Mouse (Mus musculus): ENCODE measurements around the gene Arcn1.

The Arcn1 gene

DNA sequence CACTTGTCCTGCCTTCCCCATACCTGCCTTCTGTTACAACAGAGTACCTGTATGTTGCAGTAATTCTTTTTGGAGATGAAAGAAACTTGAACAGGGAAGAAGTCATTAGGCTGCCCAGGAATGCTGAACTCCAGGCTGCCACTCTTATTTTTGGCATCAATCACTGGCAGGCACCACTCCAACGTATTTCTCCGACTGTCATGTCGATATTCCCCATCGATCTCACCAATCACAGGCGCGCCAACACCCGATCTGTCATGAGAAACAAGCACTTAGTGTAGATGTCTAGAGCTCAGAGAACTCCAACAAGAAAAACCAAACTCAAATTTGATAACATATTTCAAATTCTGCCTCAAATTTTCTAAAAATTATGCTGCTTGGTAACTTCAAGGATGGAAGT lies 22.3 kb downstream of the Arcn1 start:
- DNase-seq (ENCODE audit: low spot score), result no peak

DNA sequence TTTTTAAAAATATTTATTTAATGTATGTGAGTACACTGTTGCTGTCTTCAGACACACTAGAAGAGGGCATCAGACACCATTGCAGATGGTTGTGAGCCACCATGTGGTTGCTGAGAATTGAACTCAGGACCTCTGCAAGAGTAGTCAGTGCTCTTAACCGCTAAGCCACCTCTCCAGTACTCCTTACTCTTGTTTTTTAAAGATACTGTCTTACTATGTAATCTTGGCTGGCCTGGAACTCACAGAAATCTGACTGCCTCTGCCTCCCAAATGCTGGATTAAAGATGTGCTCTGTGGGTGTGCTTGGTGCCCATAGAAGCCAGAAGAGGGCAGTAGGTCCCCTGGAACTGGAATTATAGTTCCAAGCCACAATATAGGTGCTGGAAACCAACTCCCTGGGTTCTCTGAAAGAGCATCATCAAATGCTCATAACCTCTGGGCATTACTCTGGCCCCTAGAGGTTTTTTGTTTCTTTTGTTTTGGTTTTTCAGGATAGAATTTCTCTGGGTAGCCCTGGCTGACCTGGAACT lies 26.9 kb downstream of the Arcn1 start:
- no peak for DNase-seq (ENCODE audit: low spot score)

DNA sequence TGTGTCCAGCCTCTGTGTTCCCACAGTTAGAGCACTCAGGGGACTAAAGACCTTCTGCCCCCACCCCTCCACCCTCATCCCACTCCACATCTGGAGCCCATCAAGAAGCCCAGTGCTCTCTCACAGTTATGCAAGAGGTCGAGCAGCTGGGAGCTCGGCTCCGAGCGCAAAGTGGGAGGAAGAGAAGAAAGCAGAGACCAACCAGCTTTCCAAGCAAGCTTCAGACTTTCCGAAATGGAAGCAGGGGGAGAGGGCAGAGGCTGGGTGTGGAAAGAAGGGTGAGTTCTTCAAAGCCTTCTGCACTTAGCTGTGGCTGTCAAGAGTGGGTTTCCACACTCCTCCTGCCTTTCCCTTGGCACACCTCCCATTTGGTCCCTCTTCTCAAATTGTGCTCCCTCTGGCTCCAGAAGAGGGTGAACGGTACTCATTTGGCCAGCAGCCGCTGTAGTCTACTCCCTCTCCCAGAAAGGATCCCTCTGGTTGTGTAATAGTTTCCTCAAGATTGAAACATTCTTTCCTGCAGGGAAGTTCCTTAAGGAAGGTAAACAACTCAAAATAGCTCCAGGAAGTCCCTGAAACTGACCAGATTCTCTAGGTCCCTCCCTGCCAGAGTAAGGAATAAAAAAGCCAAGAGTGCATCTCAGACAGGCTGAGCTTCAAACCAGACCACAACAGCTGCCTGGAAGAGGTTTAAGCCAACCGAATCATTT lies 30.2 kb downstream of the Arcn1 start:
- no peak for DNase-seq (ENCODE audit: low spot score)

DNA sequence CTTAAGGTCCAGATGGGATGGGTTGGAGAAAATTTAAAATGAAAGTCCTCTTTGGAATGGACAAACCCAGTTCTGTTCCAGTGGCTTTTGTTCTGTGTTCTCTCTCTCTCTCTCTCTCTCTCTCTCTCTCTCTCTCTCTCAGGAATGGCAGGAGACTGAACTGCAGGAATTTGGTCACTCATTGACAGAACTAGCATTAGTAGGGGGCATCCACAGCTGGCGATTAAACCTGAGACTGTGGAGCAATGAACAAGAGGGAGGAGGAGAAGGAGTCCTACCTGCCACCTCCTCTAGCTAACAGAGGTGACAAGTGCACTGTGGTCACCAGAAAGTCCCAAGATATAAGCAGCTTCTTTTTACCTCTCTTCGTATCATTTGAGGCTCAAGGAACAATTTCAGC lies 31.3 kb downstream of the Arcn1 start:
- DNase-seq (ENCODE audit: low spot score), result no peak

DNA sequence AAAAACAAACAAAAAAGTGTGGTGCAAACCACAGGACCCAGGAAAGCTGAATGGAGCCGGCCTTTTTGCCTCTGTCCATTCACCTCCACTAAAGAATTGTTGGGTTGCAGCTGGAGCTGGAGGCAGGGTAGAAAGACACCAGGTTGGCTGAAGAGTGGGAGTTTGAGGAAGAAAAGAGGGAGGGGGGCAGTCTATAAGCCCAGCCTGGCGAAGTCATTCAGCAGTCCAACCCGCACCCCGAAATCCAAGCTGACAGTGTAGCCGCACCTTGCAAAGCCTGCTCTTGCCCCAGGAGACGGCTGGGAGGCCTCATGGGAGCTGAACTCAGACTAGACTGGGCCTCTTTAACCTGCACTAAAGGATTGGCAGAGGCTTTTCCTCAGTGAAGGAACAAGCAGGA lies 31.8 kb downstream of the Arcn1 start:
- no peak for DNase-seq (ENCODE audit: low spot score)

DNA sequence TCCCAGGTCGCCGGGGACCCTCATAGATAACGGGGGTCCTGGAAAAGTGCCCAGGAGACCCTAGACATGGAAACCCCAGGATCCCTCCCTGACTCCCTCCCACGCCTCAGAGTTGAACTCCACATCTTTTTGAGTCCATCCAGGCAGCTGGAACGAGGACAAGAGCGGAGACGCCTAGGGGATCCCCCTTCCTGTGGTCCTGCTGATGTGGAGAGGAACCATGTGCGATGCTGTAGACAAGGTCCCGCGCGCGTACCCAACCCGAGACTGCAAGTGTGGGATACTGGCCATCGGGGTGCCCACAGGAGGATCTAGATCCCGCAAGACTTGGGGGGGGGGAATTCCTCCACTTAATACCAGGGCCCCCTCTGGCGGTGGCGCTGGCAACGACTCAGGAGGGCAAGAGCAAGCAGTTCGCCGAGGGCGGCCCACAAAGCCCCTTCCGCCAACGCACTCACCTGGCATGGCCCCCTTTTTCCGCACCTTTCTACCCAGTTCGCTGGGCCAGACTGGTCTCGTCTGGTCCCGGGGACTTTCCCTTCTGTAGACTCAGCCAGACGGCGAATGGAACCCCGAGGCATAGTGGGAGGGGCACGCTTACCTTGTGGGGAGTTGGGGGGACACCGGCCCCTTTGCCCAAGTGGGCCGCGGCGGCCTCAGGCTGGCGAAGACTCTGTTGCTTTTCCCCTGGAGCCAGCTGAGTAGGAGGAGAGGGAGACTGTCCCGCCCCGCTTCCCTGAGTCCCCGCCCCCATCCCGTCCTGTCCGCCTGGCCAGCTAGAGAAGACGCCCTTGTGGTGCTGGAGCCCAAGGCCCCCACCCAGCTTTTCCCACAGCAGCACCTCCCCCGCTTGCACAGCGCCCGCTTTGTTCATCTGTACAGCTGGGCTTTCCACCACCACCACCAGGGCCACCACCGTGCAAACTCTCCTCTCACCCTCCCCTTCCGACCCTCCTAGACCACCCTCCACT lies 32.8 kb downstream of the Arcn1 start, which contains the start of gene Phldb1:
Phldb1 (minus strand) TSS at position 675 of the 971 bp plus-strand sequence.
- no peak for DNase-seq (ENCODE audit: low spot score)

DNA sequence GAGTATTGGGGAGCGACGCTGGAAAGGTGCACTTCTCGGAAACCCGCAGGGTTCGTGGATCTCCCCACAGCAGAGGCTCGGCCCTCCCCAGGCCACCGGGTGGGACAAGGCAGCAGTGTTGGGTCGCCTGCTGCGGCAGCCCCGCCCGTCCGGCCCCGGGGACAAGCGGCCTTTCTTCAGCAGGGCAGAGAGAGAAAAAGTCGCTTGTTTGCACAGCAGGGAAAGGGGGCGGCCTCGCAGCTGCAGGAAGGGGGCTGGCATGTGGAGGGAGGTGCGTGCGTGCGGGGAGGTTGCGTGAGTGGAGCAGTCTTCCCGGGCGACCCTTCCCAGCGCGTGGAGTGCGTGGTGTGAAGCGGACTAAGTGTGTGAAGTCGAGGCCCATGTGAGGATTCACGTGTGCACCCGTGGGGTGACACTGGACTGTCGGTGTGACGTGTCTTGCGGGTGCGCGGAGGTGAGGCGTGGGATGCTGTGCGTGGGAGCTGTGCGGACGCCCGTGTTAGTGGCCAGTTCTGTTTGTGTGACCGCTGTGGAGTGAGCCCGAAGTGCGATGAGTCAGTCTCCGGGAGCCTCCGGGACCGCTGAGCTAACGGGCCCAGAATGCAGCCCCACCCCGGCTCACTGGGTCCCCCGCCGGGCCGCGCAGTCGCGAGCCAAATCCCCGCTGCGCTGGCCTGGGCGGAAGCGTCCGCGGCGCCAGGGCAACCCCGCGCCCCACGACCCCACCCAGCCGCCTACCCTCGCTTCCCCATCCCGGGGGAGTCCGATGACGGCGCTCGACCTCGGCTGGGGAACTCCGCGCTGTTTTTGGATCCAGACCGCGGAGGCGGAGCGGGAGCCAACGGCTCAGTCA lies 33.7 kb downstream of the Arcn1 start:
- no peak for DNase-seq (ENCODE audit: low spot score)

DNA sequence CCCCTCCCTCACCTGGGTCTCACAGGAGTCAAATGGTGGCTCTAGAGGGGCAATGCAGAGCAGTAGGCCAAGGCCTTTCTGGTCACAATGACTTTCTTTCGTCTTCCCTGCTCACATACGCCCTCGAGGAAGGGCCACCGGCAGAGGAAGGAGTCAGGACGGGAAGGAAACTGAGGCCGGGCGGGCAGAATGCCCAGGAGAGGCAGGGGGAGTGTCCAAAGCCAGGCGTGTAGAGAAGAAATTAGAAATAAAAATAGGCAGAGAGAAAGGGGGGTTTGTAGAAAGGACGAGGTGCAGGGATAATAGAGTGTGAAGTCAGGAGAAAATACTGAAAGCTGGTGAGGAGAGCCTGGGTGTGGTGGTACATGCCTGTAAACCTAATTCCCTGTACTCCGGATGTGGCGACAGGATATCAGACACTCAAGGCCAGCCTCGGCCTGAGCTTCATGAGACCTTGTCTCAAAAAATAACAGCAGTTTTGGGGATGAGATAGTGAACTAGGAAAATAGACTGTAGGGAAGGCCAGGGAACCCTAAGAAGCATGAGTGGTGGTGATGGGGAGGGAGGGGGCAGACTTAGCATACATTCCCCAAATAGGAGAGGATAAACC lies 34.6 kb downstream of the Arcn1 start:
- no peak for DNase-seq (ENCODE audit: low spot score)

DNA sequence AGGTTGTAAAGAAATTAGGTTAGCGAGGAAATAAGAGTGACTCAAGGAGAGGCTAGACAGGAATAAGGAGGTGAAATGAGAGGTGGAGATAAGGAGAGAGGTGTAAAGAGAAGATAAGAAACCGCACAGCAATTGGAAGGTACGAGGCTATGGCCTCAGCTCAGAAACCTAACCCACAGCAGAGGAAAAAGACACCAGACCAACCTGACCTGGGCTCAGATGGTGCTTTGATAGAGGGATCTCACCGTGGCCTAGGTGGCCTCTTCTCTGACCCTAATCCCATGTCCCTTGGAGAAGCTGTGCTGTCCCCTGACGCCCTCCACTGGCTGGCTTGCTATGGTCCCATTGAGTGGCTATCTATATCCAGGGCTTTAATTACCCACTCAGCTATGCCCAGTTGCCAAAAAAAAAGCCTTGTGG lies 35.5 kb downstream of the Arcn1 start:
- DNase-seq (ENCODE audit: low spot score), result no peak

DNA sequence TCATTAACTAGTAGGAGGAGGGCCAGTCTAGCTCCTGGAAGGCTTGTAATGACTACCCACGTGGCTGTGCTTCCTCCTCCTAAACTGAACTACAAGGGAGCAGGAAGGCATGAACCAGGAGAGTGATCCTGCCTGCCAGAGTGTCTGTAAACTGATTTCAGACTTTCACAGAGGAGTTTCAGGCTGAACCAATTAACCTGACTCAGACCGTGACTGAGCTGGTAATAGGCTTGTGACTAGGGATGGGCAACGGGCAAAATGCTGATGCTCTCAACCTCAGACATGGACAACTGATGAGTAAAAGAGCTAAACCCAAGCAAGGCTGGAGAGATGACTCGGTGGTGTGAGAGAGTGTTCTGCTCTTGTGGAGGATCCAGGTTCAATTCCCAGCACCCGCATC lies 40.2 kb downstream of the Arcn1 start:
- no peak for DNase-seq (ENCODE audit: low spot score)

DNA sequence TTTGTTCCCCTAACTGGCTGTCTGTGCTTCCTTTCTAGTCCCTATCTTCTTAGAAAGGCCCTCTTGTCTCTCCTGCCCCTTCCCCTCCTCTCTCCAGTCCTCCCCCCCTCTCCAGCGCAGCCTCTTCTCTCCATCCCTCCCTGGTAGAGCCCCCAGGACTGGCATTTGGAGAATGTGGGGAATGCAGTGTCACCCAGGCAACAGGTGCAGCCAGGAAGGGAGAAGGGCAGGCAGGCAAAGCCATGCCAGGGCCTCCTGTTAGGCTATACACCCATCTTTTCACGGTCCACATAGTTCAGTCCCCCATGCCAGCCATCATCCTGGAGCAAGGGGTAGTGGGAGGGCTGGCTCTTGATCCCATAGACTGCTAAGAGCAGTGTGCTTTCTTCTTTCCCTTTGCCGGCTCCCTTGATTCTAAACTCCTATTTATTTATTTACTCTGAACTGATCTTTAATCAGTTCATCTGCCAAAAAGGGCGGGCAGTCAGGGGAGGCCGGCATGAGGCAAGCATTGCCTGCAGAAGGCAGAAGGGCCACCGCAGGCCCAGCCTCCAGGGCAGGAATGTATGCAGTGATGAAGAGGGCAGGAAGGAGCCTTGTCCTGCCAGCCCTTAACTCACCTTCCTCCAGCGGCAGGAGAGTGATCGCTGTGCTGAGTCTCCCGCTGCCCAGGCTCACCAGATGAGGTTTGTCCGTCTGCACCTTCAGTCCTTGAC lies 41.1 kb downstream of the Arcn1 start:
- no peak for DNase-seq (ENCODE audit: low spot score)

DNA sequence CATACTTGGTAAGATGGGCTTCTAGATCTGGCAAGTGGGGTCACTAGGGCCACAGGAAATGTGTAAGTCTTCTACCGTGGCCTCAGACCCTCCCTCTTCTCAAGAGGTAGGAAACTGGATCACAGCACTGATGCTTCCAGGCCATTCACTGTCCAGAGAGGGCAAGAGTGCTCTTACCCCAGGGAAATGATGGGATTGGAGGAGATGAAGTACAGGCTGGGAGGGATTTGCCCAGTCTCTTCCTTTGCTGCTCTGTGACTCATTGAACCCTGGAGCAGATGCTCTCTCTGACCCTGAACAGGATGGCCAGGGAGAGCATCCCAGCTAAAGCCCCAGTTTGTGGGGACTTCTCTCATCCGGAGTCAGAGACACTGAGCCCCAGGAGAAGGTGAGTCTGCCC lies 43.0 kb downstream of the Arcn1 start:
- DNase-seq (ENCODE audit: low spot score), result no peak

DNA sequence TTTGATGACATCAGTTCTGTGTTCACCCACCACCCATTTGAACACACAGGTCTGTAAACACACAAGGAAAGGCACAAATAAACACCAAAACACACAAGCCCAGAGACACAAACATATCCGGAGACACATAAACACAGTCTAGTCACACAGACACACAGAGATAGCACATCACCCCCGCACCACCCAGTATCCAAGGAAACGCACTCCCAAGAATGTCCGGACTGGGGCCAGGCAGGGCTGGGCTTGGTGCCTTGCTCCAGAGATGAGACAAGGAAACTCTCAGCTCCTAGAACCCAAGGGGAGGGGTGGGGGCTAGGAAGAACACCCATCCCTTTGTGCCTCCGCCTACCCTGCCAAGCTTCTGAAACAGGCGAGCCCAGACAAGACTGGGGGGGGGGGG lies 43.4 kb downstream of the Arcn1 start:
- DNase-seq (ENCODE audit: low spot score), result no peak

DNA sequence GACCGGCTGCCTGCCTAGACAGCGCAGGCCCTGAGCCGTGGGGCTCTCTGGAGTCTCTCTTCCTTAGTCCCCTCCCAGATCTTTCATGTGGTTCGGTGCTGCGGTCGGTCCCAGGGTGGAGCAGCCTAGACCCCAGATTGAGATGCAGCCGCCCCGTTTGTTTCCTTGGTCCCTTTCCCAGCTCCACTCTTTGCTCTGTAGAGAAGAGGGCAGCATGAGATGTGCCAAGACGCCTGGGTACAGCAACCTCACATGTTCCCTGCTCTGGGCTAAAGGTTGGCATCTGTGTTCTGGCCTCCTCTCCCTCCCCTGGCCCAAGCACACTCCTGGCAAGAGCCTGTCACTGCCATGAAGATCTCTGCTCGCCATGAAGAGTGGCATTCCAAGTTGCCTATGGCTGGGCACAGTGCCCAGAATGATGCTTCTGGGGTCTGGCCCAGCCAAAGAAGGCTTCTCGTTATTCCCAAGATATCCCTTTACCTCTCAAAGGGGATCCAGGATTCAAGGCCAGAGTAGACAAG lies 44.1 kb downstream of the Arcn1 start:
- DNase-seq (ENCODE audit: low spot score), result no peak

DNA sequence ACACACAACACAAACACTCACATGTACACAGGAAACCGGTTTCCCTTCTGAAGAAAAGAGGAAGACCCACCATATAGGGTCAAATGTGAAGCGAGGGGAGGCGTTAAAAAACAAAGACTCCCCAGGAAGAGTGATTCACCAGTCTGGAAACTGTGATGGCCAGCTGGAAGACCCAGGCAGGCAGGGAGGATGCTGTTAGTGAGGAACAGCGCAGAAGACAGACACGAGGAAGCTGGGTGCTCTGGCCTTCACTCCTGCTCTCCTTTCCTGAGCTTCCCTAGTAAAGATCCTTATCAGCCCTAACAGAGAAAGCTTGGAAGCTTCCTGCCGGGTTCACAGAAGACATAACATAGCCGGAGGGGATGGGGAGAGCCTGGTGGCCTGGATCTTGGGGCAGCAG lies 44.6 kb downstream of the Arcn1 start:
- no peak for DNase-seq (ENCODE audit: low spot score)

DNA sequence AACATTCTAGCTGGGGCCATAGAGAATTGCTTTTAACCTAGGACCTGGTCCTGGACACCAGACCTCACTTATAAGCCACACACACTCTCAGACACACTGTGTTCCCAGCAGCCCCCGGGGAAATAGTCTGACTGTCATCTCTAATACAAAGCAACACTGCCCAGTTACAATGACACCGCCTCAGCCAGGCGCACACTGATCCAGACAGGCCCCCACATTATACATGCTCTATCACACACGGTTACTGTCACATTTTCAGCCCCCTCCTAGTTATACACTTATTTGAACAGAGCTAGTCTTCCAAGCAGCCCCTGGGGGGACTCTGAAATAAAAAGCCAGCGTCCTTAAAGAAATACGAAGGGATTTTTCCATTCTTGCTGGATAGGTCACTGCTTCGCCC lies 45.1 kb downstream of the Arcn1 start:
- DNase-seq (ENCODE audit: low spot score), result no peak

DNA sequence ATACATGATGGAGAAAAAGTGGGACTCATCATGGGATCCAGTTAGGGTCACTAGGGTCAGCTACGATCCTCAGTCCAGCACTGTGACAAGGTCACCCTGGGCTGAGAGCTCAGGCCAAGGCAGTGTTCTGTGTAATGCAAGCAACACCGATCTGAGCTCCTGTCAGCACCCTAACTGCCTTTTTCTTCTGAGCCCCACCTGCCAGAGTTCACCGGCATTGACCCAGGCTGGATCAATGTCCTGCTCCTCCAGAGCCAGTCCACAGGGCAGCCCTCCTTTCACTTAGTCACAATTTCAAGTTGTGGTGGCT lies 45.8 kb downstream of the Arcn1 start:
- no peak for DNase-seq (ENCODE audit: low spot score)

DNA sequence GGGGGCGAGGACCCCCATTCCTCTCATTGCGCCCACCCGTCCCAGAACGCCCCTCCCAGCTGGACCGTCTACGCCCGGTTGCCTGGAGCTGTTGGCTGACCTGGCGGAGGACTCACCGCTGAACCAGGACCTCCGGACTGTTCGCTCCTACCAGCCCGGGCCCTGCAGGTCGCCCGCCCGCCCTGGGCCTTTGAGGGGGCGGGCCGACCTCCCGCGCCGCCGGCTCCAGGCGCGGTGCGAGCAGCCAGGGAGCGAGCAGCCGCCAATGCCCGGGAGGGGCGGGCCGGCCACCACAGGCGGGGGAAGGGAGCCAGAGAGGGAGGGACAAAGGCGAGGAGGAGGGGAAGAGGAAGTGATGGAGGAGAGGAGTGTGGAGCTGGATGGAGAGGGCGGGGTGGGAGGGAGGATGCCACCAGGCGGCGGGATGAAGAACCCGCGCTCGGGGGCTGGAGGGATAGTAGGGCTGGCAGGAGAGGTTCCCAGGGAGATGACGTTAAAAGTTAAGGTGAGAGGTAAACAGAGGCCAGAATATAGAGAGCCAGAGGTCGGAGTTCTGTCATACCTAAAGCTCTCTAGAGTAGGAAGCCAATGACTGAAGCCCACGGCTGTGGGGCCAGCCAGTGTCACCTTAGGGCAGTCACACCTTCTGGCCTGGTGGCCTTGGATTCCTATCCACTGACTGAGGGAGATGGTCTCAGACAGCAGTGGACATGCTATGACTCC lies 46.3 kb downstream of the Arcn1 start:
- peak; percentile 80 for DNase-seq (ENCODE audit: low spot score)

DNA sequence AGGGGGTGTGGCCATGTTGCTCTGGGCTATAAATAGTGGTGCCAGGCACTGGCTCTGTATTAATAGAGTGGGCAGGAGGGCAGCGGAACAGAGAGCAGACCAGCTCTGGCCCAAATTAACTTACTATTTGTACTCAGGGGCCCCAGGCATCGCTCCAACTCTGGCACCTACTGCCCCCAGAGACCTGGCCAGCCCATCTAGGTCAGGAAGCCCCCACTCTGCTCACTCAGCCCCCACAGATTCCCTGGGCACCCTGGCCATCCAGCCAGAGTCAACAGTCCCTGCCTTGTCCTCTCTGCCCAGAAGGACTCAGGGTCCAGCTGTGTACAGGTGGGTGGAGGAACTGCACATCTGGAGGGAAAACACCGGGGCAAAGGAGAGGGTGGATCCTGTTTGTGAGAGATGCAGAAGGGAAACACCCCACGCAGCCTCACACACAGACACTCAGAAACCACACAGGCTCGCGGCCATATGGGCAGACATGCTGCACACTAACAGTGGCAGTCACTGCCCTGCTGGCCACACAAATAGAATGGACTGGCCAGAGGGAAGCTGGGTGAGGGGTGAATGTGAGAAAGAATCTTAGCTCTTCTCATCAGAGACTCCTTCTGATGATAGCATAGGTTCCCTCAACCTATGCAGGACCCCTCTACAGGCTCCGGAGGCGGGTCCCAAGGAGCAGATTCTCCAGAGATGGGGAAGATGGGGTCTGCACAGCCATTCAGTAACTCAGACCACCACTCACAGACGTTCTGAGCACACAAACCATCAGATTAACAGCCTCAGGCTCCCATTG lies 47.1 kb downstream of the Arcn1 start:
- no peak for DNase-seq (ENCODE audit: low spot score)
